Mouse (Mus musculus) left cerebral cortex, postnatal 10 days (tissue): ENCODE results near the gene Ephb1. TPM values are rescaled to one million over a fixed set of nuclear protein-coding genes. Genes with fewer than 3 reads are reported as not detected.

Experiments used
- DNase-seq, 2 experiments: peaks; one replicate each; pipeline ENCODE4 v3.0.0; 2021 to 2022; ENCODE audit warnings: low spot score in 2 of 2, mixed read lengths in 1 of 2; ENCODE audit errors: extremely low spot score in 1 of 2
- intact Hi-C: fragments of 180-260 bp; cut with DNase I; formaldehyde crosslinking; loops from one replicate; pipeline ENCODE4 v1.15.1; 2025
- total RNA-seq, 2 experiments: library from RNA; stranded (reverse); gene quantifications; 2 replicates each; pipeline ENCODE4 v1.2.3; 2021

Ephb1 gene
- total RNA-seq, 2 experiments from 2014 or later: 37.7 to 37.8 TPM

- intact Hi-C loops: no loop called here
- peak in 1 of 2 experiments; percentile 29 for DNase-seq
These were observed 315.3 kb downstream of the Ephb1 start for GRCm38 (mm10) chr9:102039011-102039733.

- no peak for DNase-seq
These were observed 318.4 kb downstream of the Ephb1 start for GRCm38 (mm10) chr9:102036132-102036531.

GRCm38 (mm10) chr9:102033231-102033630, 321.3 kb downstream of the Ephb1 start:
- intact Hi-C loops: no loop called here
- no peak for DNase-seq

More at GRCm38 (mm10) chr9:102036132-102036531, 318.4 kb downstream of the Ephb1 start:
- intact Hi-C loops: no loop called here

- intact Hi-C loops: no loop called here
- DNase-seq: no peak
These were observed 322.1 kb downstream of the Ephb1 start for GRCm38 (mm10) chr9:102032376-102032775.

- DNase-seq: no peak
- intact Hi-C loops: no loop called here
These were observed 324.8 kb downstream of the Ephb1 start for GRCm38 (mm10) chr9:102029661-102030060.

- DNase-seq: no peak
- intact Hi-C loops: no loop called here
These were observed 328.4 kb downstream of the Ephb1 start for GRCm38 (mm10) chr9:102026136-102026535.

GRCm38 (mm10) chr9:102025141-102025540, 329.4 kb downstream of the Ephb1 start:
- no peak for DNase-seq

GRCm38 (mm10) chr9:102015516-102015915, 339.0 kb downstream of the Ephb1 start:
- DNase-seq: no peak
- intact Hi-C loops: no loop called here

More at GRCm38 (mm10) chr9:102025141-102025540, 329.4 kb downstream of the Ephb1 start:
- intact Hi-C loops: no loop called here

GRCm38 (mm10) chr9:102007706-102008105, 346.8 kb downstream of the Ephb1 start:
- no peak for DNase-seq
- intact Hi-C loops: loop anchor here (10.0 kb wide), 2 partner anchors 323 to 537 kb away; no protein-coding TSS in a partner anchor

GRCm38 (mm10) chr9:102006539-102006938, 348.0 kb downstream of the Ephb1 start:
- DNase-seq: peak in 1 of 2 experiments; percentile 33
- intact Hi-C loops: loop anchor here (10.0 kb wide), 2 partner anchors 322 to 538 kb away; no protein-coding TSS in a partner anchor

- no peak for DNase-seq
- intact Hi-C loops: loop anchor here (10.0 kb wide), 2 partner anchors 318 to 542 kb away; no protein-coding TSS in a partner anchor
These were observed 351.6 kb downstream of the Ephb1 start for GRCm38 (mm10) chr9:102002920-102003319.

GRCm38 (mm10) chr9:102002186-102002585, 352.3 kb downstream of the Ephb1 start:
- intact Hi-C loops: loop anchor here (10.0 kb wide), 2 partner anchors 317 to 543 kb away; no protein-coding TSS in a partner anchor

GRCm38 (mm10) chr9:102001633-102002165, 352.8 kb downstream of the Ephb1 start:
- intact Hi-C loops: loop anchor here (10.0 kb wide), 2 partner anchors 317 to 543 kb away; no protein-coding TSS in a partner anchor
- no peak for DNase-seq

More at GRCm38 (mm10) chr9:102002186-102002585, 352.3 kb downstream of the Ephb1 start:
- no peak for DNase-seq

- intact Hi-C loops: loop anchor here (10.0 kb wide), 2 partner anchors 315 to 545 kb away; no protein-coding TSS in a partner anchor
- DNase-seq: no peak
These were observed 354.8 kb downstream of the Ephb1 start for GRCm38 (mm10) chr9:101999690-102000089.

- no peak for DNase-seq
- intact Hi-C loops: no loop called here
These were observed 357.6 kb downstream of the Ephb1 start for GRCm38 (mm10) chr9:101996771-101997500.

GRCm38 (mm10) chr9:101996183-101996582, 358.3 kb downstream of the Ephb1 start:
- intact Hi-C loops: no loop called here
- no peak for DNase-seq

- intact Hi-C loops: no loop called here
- DNase-seq: no peak
These were observed 358.9 kb downstream of the Ephb1 start for GRCm38 (mm10) chr9:101995423-101996156.

- DNase-seq: no peak
- intact Hi-C loops: no loop called here
These were observed 360.4 kb downstream of the Ephb1 start for GRCm38 (mm10) chr9:101994086-101994485.

- intact Hi-C loops: no loop called here
- peak in 1 of 2 experiments; percentile 16 for DNase-seq
These were observed 363.7 kb downstream of the Ephb1 start for GRCm38 (mm10) chr9:101990836-101991235.
